Mouse (Mus musculus) embryo, embryonic 11.5 days (tissue): ENCODE measurements around the gene Arhgef5.
"Not testable (repeated sequence)": the region's sequence is repeated elsewhere in the genome, so short reads cannot be mapped to it uniquely, and the experiment has no call there.

ENCODE experiments used
- DNase-seq: peaks from one replicate; pipeline ENCODE4 v3.0.0-alpha.2; 2012; ENCODE audit warnings: low read depth, low spot score

Arhgef5 gene

GRCm38 (mm10) chr6:43265363-43266041 is at the start of gene Arhgef5:
Arhgef5 (plus strand) TSS chr6:43265582.
- DNase-seq = no peak

GRCm38 (mm10) chr6:43231255-43231654 is 34.1 kb upstream of the Arhgef5 start, which contains the start of gene Olfr47:
Olfr47 (plus strand) TSS chr6:43231529.
- not testable (repeated sequence) for DNase-seq

- no peak for DNase-seq
These were observed 23.3 kb upstream of the Arhgef5 start for GRCm38 (mm10) chr6:43242061-43242460.

DNA sequence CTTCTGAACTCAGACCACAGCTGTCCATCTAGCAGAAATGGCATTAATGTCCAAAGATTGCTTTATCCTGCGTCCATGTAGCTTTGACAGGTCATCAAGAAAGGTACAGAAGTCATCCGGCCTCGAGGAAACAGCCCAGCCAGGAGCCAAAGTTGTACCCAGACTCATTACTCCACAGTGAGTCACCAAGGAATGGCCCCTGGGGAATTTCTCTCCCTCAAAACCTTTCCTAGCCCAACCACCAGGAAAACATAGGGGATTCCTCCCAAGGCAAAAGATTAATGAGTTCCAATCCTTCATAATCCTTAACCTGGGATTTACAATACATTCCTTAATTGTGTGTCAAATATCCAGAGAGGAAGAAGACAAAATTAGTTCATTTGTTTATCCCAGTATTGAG is 18.0 kb upstream of the Arhgef5 start:
- no peak for DNase-seq

- no peak for DNase-seq
These were observed 12.4 kb upstream of the Arhgef5 start for GRCm38 (mm10) chr6:43252994-43253393.

- no peak for DNase-seq
These were observed 11.0 kb upstream of the Arhgef5 start for GRCm38 (mm10) chr6:43254193-43254926.

- no peak for DNase-seq
These were observed 4.6 kb upstream of the Arhgef5 start for GRCm38 (mm10) chr6:43260756-43261155.

GRCm38 (mm10) chr6:43266356-43266755 is 974 bp downstream of the Arhgef5 start:
- DNase-seq = no peak

GRCm38 (mm10) chr6:43272597-43272996 is 7.2 kb downstream of the Arhgef5 start:
- DNase-seq = no peak

DNA sequence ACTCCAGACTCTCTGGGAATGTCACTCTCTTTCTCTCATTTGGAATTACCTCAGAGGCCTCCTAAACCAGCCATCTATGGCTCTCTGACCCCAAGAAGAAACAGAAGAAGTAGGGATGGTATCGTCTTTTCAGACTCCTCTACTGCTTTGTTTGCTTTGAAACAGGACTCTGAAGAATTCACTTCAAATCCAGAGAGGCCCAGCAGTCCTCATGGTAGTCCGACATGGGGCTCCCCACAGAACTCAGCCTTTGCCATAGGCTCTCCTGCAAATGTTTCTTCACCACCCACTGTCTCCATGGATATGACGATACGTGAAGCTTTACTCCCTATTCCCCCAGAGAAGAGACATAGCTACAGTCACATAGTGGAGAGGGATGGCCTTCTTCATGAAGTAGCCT is 8.7 kb downstream of the Arhgef5 start:
- no peak for DNase-seq

DNA sequence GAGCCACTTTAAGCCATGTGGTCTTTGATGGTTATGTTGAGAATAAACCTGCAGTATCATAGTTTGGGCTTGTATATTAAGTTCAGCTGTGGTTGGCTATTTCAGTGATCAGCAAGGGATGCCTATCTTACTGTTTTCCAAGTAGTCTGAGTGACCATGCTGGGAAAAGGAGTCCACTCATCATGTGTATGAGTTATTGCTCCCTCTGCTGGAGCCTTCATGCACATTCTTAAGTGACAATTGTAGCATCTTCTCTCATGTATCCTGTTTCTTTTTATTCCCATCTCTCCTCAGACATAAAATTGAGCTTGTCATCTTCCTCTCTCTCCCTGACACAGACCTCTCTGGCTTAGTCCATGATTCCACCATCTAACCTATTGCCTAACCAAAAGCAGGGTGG is 12.9 kb downstream of the Arhgef5 start:
- no peak for DNase-seq

- DNase-seq = no peak
These were observed 15.1 kb downstream of the Arhgef5 start for GRCm38 (mm10) chr6:43280481-43280880.

GRCm38 (mm10) chr6:43292041-43292440 is 26.7 kb downstream of the Arhgef5 start:
- DNase-seq = no peak

DNA sequence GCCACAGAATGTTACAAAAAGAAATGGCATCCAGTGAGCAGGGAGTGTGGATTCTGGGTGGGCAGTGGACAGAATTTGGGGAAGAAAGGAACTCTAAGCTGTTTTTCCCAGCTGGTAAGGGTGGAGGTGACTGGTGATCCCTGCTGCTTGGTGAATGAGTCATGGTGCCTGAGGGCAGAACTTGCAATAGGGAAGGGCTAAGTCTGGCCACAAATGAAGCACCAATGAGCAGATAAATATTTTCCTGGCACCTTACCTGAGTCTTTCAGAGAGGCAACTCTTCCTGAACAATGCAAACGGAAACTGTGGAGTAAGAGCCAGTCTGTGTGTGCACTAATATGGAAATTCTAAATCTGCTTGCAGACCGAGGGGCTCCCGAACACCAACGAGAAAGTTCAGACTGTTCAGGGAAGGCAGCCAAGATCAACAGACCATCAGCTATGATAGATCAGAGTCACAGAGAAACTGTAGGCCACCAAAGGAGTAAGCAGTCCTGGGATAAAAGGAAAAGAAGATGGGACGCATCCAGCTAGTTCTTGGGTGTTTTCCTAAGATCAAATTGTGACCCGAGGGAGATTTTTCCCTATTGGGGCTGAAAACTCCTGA is 27.2 kb downstream of the Arhgef5 start:
- DNase-seq = no peak

DNA sequence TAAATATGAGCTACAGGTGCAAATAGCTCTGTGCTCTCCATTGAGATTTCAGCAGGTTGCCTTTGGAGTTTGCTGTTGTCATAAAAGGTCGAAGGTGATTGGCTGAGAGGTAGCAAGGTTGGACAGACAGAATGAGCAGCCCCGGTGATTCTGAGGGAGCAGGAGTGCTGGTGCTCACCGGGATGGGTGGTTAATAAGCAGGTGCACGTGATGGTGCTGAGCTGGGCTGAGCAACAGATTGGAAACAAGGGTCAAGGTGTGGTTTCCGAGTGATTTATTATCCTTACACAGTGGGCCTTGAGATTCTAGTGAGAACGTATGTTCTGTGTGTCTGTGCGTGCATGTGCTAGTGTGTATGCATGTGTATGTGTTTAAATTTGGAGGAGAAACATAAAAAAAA is 27.8 kb downstream of the Arhgef5 start:
- DNase-seq = no peak

DNA sequence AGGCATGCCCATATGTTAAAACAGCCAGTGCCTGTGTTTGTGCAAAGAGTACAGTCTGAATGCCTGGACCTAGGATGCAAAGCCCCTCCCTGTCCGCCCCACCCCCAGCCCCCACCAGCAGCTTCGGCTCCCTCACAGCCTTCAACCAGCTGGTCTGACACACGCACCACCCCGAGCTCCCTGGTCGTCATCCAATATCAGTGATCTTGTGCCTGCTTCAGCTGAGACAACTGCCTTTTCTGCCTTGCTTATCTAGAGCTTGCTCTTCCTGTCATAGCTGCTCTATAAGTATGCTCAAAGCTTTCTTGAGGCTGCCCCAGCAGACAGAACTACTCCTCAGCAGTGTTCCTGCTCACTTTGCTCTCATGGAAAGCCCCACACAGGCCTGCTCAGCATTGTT is 30.5 kb downstream of the Arhgef5 start:
- DNase-seq = no peak

DNA sequence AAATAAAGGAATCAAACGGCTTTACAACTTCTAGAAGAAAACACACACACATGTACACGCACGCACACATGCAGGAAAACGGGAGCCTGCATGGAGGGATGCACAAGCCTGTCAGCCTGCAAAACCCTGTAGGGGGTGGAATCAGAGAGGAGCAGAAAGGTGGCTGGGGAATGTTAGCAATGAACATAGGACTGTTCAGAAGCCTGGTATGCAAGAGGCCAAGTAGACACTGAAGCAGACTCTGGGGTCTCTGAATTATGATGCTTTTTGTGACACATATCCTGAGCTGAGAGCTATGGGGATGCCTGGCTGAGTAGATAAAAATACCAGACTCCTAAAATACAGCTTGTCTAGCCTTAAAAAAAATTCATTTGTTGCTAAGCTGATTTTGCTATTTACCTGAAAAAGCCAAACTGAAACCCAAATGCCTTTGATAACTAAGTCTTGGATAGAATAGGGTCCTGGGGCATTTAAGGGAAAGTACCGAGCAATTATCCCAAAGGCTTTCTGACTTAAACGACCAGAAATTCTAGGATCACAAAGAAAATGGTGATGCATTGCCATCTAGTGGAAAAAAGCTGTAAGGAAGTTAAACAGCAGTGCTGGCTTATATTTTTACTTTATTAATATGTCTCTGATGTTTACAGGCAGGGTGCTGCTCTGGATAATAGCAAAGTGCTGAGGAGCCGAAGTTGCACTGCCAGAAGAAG is 31.6 kb downstream of the Arhgef5 start:
- DNase-seq = peak; percentile 37

DNA sequence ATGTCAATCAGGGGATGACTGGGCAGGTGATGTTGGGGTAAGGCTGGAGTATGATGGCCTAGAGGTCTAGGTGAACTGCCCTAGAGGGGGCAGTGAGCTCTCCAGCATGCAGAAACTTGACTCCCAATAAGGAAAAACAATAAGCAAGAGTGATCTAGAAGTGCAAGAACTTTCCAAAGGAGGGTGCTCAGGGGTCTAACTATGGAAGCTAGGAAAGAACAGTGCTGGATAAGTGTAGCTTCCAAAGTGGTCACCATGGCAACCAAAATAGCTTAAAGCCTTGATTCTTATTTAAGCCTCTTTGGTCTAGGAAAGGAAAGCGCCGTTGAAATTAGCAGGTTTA is 32.1 kb downstream of the Arhgef5 start:
- DNase-seq = no peak

DNA sequence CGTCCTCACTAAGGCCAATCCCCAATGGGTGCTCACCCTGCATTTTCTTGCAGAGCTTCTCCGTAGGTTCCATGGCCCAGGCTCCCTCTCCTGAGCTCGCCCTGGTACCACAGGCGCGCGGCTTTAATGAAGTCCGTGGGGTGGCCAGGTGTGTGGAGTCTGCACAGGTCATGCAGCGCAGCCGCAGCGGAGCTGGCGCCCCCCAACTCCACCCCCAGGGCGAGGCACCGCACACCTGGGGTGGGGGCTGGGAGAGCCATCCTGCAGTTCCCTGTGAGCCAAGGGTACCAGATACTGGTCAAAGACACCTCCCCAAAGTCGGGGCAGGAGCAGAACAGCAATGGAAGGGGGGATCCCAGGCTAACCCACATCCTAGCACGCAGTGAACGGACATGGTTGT is 44.1 kb downstream of the Arhgef5 start, which contains the start of gene Nobox:
TSS of gene Nobox (minus strand) at position 101 of the 400 bp plus-strand sequence.
- no peak for DNase-seq

GRCm38 (mm10) chr6:43310071-43310470 is 44.7 kb downstream of the Arhgef5 start:
- no peak for DNase-seq

DNA sequence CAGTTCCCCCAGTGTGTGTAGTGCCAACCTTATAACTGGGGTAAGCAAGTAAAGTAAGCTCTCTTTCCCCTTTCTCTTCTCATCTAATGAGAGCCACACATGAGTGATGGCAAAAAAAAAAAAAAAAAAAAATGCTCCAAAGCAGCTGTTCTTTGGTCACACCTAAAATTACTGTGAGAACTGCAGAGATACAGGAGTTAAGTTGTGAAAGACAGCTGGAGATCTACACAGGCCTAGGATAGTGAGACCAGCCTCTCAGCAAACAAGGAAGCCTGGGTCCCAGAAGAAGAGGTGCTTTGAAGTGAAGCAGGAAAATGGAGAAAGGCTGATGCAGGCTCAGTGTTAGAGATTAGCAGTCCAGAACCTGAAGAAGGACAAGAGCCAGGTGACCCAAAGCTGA is 47.2 kb downstream of the Arhgef5 start:
- no peak for DNase-seq
